Mouse (Mus musculus) stomach, postnatal 0 days (tissue): ENCODE results near the gene Gkn3. TPM values are rescaled to one million over a fixed set of nuclear protein-coding genes. Genes with fewer than 3 reads are reported as not detected.

Experiments
- ATAC-seq: fragments of 200-750 bp; cut with Nextera tagmentation; 2 replicates; pipeline ENCODE4 v1.8.0; 2017; ENCODE audit not compliant: low FRiP score, low TSS enrichment
- DNase-seq: peaks from one replicate; pipeline ENCODE4 v3.0.0-alpha.2; 2016; ENCODE audit warnings: low spot score
- H3K27ac ChIP-seq: fragments of 300-500 bp; sonication (generic); replicated peaks from 2 replicates; pipeline ENCODE4 v1.5.1; 2014; ENCODE audit warnings: mild to moderate bottlenecking, control low read depth
- H3K27me3 ChIP-seq: fragments of 300-500 bp; sonication (generic); 2 replicates; pipeline ENCODE4 v1.6.1; 2014; ENCODE audit warnings: low read length; ENCODE audit not compliant: control insufficient read depth, insufficient read depth
- H3K36me3 ChIP-seq: fragments of 300-500 bp; sonication (generic); 2 replicates; pipeline ENCODE4 v1.6.1; 2014; ENCODE audit warnings: low read length, mixed read lengths; ENCODE audit not compliant: control insufficient read depth, insufficient read depth
- H3K4me1 ChIP-seq: fragments of 300-500 bp; sonication (generic); replicated peaks from 2 replicates; pipeline ENCODE4 v1.6.1; 2014; ENCODE audit warnings: antibody characterized with exemption; ENCODE audit not compliant: control insufficient read depth, insufficient read depth
- H3K4me2 ChIP-seq: fragments of 300-500 bp; sonication (generic); replicated peaks from 2 replicates; pipeline ENCODE4 v1.6.1; 2014; ENCODE audit warnings: low read depth, mild to moderate bottlenecking, control low read depth, moderate library complexity
- H3K4me3 ChIP-seq: fragments of 300-500 bp; sonication (generic); 2 replicates; pipeline ENCODE4 v1.5.1; 2014; ENCODE audit warnings: low read depth, low read length, control low read depth
- H3K9ac ChIP-seq: fragments of 300-500 bp; sonication (generic); 2 replicates; pipeline ENCODE4 v1.6.1; 2014; ENCODE audit warnings: mild to moderate bottlenecking, low read length, control low read depth, mixed read lengths
- H3K9me3 ChIP-seq: fragments of 300-500 bp; sonication (generic); 2 replicates; pipeline ENCODE4 v1.6.1; 2016; ENCODE audit warnings: low read length; ENCODE audit not compliant: control insufficient read depth
- CTCF ChIP-seq: IDR thresholded peaks from 2 replicates; pipeline ENCODE4 v1.5.1; 2016; ENCODE audit warnings: antibody characterized with exemption, low read depth, mild to moderate bottlenecking, moderate library complexity
- EP300 ChIP-seq: optimal IDR thresholded peaks from 2 replicates; pipeline ENCODE3; 2016; ENCODE audit warnings: antibody characterized with exemption
- WGBS: fragments of 180-500 bp; shearing (Covaris S2); extraction: QIAGEN DNeasy Blood & Tissue Kit; methylation state at CpG from one replicate; pipeline ENCODE4 v1.1.7; 2014; 5-methylcytosine and 5-hydroxymethylcytosine counted together
- polyA plus RNA-seq: library from polyadenylated mRNA; unstranded; fragments of >200 nt; fragmentation: Nextera tagmentation; extraction: Ambion mirVana; gene quantifications from 2 replicates; pipeline ENCODE4 v1.2.1, GENCODE M21; 2015

Gkn3 gene
- 73.4 and 107 TPM in 2 replicates for polyA plus RNA-seq

GRCm38 (mm10) chr6:87388877-87389276 lies at the start of gene Gkn3:
Gene Gkn3 (minus strand): TSS chr6:87388935.
- WGBS = 40% methylated on average over 7 of the region's 7 CpGs
- ATAC-seq (peak; percentile 45; the same call in 1 of the 2 replicates), DNase-seq (peak; percentile 12)
- H3K4me2 ChIP-seq = no peak within 1 kb of the TSS
- no peaks in the 10 kb centered on the region for H3K27me3 ChIP-seq
- H3K4me1 ChIP-seq = no peaks in the 10 kb centered on the region
- H3K27ac ChIP-seq = no peak within 1 kb of the TSS
- TF ChIP-seq CTCF (no peak), EP300 (no peak)
- H3K9me3 ChIP-seq = no peaks in the 10 kb centered on the region
- no peak within 1 kb of the TSS for H3K9ac ChIP-seq
- H3K4me3 ChIP-seq = no peak within 1 kb of the TSS
- H3K36me3 ChIP-seq = no peaks in the 10 kb centered on the region

GRCm38 (mm10) chr6:87436745-87437144 lies 48.0 kb upstream of the Gkn3 start:
- Histone ChIP-seq H3K4me2 (no peak overlapping the region), H3K36me3 (no peaks in the 10 kb centered on the region), H3K27ac (no peak overlapping the region), H3K9me3 (no peaks in the 10 kb centered on the region), H3K4me1 (no peaks in the 10 kb centered on the region), H3K27me3 (no peaks in the 10 kb centered on the region), H3K9ac (no peak overlapping the region), H3K4me3 (no peak overlapping the region)
- WGBS = 67% methylated on average over 8 of the region's 8 CpGs
- no peak for TF ChIP-seq EP300
- no peak for TF ChIP-seq CTCF
- ATAC-seq = no peak
- DNase-seq = no peak

- H3K4me1 ChIP-seq = no peaks in the 10 kb centered on the region
- 81% methylated on average over 3 of the region's 3 CpGs for WGBS
- H3K9me3 ChIP-seq = no peaks in the 10 kb centered on the region
- ATAC-seq = no peak
- H3K27me3 ChIP-seq = no peaks in the 10 kb centered on the region
- H3K4me2 ChIP-seq = no peak overlapping the region
- no peak overlapping the region for H3K27ac ChIP-seq
- no peak overlapping the region for H3K4me3 ChIP-seq
- no peak overlapping the region for H3K9ac ChIP-seq
- H3K36me3 ChIP-seq = no peaks in the 10 kb centered on the region
- TF ChIP-seq EP300 = no peak
- no peak for TF ChIP-seq CTCF
- DNase-seq = no peak
These were observed 47.1 kb upstream of the Gkn3 start for GRCm38 (mm10) chr6:87435791-87436190.

- Histone ChIP-seq H3K4me2 (no peak within 1 kb of the TSS), H3K27me3 (no peaks in the 10 kb centered on the region), H3K4me3 (no peak within 1 kb of the TSS), H3K36me3 (no peaks in the 10 kb centered on the region), H3K4me1 (no peaks in the 10 kb centered on the region), H3K9ac (no peak within 1 kb of the TSS), H3K9me3 (no peaks in the 10 kb centered on the region), H3K27ac (no peak within 1 kb of the TSS)
- TF ChIP-seq CTCF = no peak
- no peak for TF ChIP-seq EP300
- WGBS = 54% methylated on average over 7 of the region's 7 CpGs
- DNase-seq = no peak
- ATAC-seq = no peak
These were observed 39.8 kb upstream of the Gkn3 start, which contains the start of gene Bmp10 for GRCm38 (mm10) chr6:87428487-87429044. Gene Bmp10 (plus strand): TSS chr6:87428994.

GRCm38 (mm10) chr6:87427616-87428015 lies 38.9 kb upstream of the Gkn3 start:
- H3K4me3 ChIP-seq = no peak overlapping the region
- WGBS = 85% methylated on average over 8 of the region's 8 CpGs
- no peaks in the 10 kb centered on the region for H3K4me1 ChIP-seq
- no peaks in the 10 kb centered on the region for H3K27me3 ChIP-seq
- no peak for DNase-seq
- no peaks in the 10 kb centered on the region for H3K36me3 ChIP-seq
- no peaks in the 10 kb centered on the region for H3K9me3 ChIP-seq
- TF ChIP-seq CTCF (no peak), EP300 (no peak)
- no peak for ATAC-seq
- no peak overlapping the region for H3K4me2 ChIP-seq
- no peak overlapping the region for H3K27ac ChIP-seq
- H3K9ac ChIP-seq = no peak overlapping the region

GRCm38 (mm10) chr6:87426954-87427353 lies 38.2 kb upstream of the Gkn3 start:
- no peak overlapping the region for H3K27ac ChIP-seq
- DNase-seq (no peak), ATAC-seq (no peak)
- H3K4me1 ChIP-seq = no peaks in the 10 kb centered on the region
- H3K4me3 ChIP-seq = no peak overlapping the region
- H3K27me3 ChIP-seq = no peaks in the 10 kb centered on the region
- no peak overlapping the region for H3K9ac ChIP-seq
- H3K9me3 ChIP-seq = no peaks in the 10 kb centered on the region
- H3K36me3 ChIP-seq = no peaks in the 10 kb centered on the region
- 83% methylated on average over 5 of the region's 5 CpGs for WGBS
- no peak for TF ChIP-seq EP300
- TF ChIP-seq CTCF = no peak
- H3K4me2 ChIP-seq = no peak overlapping the region
